Mouse (Mus musculus) liver, embryonic 14.5 days (tissue): ENCODE results near the gene Gclm. TPM values are rescaled to one million over a fixed set of nuclear protein-coding genes. Genes with fewer than 3 reads are reported as not detected.
"Not testable (repeated sequence)": the region's sequence is repeated elsewhere in the genome, so short reads cannot be mapped to it uniquely, and the experiment has no call there.

Experiments used
- ATAC-seq: fragments of 200-750 bp; cut with Nextera tagmentation; 2 replicates; pipeline ENCODE4 v1.8.0; 2017; ENCODE audit warnings: moderate number of reproducible peaks, mild to moderate bottlenecking, moderate library complexity; ENCODE audit not compliant: insufficient read depth
- DNase-seq, 3 experiments: peaks; one replicate each; pipeline ENCODE4 v3.0.0-alpha.2; 2012 to 2013; ENCODE audit warnings: low read depth in 3 of 3, low spot score in 3 of 3
- H3K27ac ChIP-seq: fragments of 300-500 bp; sonication (generic); 2 replicates; pipeline ENCODE4 v1.5.1; 2014; ENCODE audit warnings: moderate library complexity, mild to moderate bottlenecking, control low read depth, inconsistent platforms
- H3K27me3 ChIP-seq: fragments of 300-500 bp; sonication (generic); 2 replicates; pipeline ENCODE4 v1.6.1; 2014; ENCODE audit warnings: mild to moderate bottlenecking, low read length, moderate library complexity; ENCODE audit not compliant: control insufficient read depth, insufficient read depth
- H3K36me3 ChIP-seq: fragments of 300-500 bp; sonication (generic); replicated peaks from 2 replicates; pipeline ENCODE4 v1.6.1; 2014; ENCODE audit warnings: low read depth; ENCODE audit not compliant: control insufficient read depth, insufficient read depth
- H3K4me1 ChIP-seq, 2 experiments: fragments of 200-500 bp in 1 of 2; fragments of 300-500 bp in 1 of 2; sonication (generic) in 1 of 2; replicated peaks; 2 replicates each; pipeline ENCODE4 v1.6.1; 2012 to 2014; ENCODE audit warnings: antibody characterized with exemption in 1 of 2, inconsistent platforms in 1 of 2, low read length in 1 of 2; ENCODE audit not compliant: control insufficient read depth in 2 of 2, insufficient read depth in 2 of 2
- H3K4me2 ChIP-seq: fragments of 300-500 bp; sonication (generic); 2 replicates; pipeline ENCODE4 v1.6.1; 2014; ENCODE audit warnings: low read depth, mild to moderate bottlenecking, control low read depth, moderate library complexity
- H3K4me3 ChIP-seq, 2 experiments: fragments of 200-500 bp in 1 of 2; fragments of 300-500 bp in 1 of 2; sonication (generic) in 1 of 2; 2 replicates each; pipeline ENCODE4 v1.5.1; 2012 to 2014; ENCODE audit warnings: low read depth in 2 of 2, low read length in 2 of 2, mild to moderate bottlenecking in 2 of 2, control low read depth in 1 of 2, inconsistent platforms in 1 of 2, moderate library complexity in 1 of 2; ENCODE audit not compliant: insufficient read depth in 1 of 2
- H3K9ac ChIP-seq: fragments of 300-500 bp; sonication (generic); replicated peaks from 2 replicates; pipeline ENCODE4 v1.6.1; 2014; ENCODE audit warnings: mild to moderate bottlenecking, control low read depth, moderate library complexity
- H3K9me3 ChIP-seq: fragments of 300-500 bp; sonication (generic); 2 replicates; pipeline ENCODE4 v1.6.1; 2016; ENCODE audit warnings: low read length, mixed read lengths; ENCODE audit not compliant: control insufficient read depth
- CTCF ChIP-seq: IDR thresholded peaks from 2 replicates; pipeline ENCODE4 v1.5.1; 2016; ENCODE audit warnings: antibody characterized with exemption, low read depth, control low read depth
- EP300 ChIP-seq: IDR thresholded peaks from 2 replicates; pipeline ENCODE4 v1.6.1; 2016; ENCODE audit warnings: antibody characterized with exemption, low read depth
- WGBS: fragments of 180-500 bp; shearing (Covaris S2); extraction: QIAGEN DNeasy Blood & Tissue Kit; methylation state at CpG from one replicate; pipeline ENCODE4 v1.1.7; 2014; ENCODE audit not compliant: insufficient replicate concordance; 5-methylcytosine and 5-hydroxymethylcytosine counted together
- polyA plus RNA-seq, 2 experiments: library from polyadenylated mRNA; depleted of rRNA in 1 of 2; stranded (reverse) in 1 of 2; unstranded in 1 of 2; fragments of >200 nt; fragmentation: Nextera tagmentation in 1 of 2; extraction: Ambion mirVana in 1 of 2; gene quantifications; 2 replicates each; pipeline versions ENCODE4 v1.2.1 to v1.2.3; 2012 to 2014

Gene Gclm
- polyA plus RNA-seq, 2 experiments = 140 to 360 TPM

- Histone ChIP-seq H3K4me1 (peaks cover 31 to 51% of the 10 kb centered on the region in 2 experiments), H3K4me2 (peak overlapping the region; percentile 80), H3K27ac (peak overlapping the region; percentile 100), H3K9ac (peak overlapping the region; percentile 100), H3K4me3 (peak overlapping the region; percentile 69 to 99), H3K36me3 (peaks cover 30% of the 10 kb centered on the region), H3K9me3 (no peaks in the 10 kb centered on the region), H3K27me3 (no peaks in the 10 kb centered on the region)
- peak; percentile 66 for ATAC-seq
- TF ChIP-seq EP300 (peak; percentile 73), CTCF (no peak)
- DNase-seq = peak; percentile 73 to 79 (median 76)
- 10% methylated on average over 12 of the region's 12 CpGs for WGBS
Measured at GRCm38 (mm10) chr3:122246986-122247767, 1.8 kb downstream of the Gclm start.

DNA sequence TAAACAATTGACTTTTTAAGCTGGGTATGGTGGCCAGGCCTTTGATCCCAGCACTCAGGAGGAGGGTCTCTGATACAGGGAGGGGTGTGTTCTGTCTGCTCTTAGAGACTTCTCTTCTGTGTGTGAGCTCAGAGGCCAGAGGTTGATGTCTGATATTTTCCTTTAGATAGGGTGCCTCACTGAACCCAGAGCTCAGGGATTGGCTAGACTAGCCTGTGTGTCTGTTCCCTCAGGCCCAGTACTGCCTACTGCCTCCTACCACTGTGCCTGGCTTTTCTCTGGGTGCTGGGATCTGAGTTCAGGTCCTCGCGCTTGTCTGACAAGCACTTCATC is 2.4 kb downstream of the Gclm start:
- Histone ChIP-seq H3K4me2 (peak overlapping the region; percentile 80), H3K4me3 (peak overlapping the region; percentile 69 to 99), H3K9ac (peak overlapping the region; percentile 100), H3K27me3 (no peaks in the 10 kb centered on the region), H3K36me3 (peaks cover 30% of the 10 kb centered on the region), H3K4me1 (peaks cover 28 to 50% of the 10 kb centered on the region in 2 experiments), H3K27ac (peak overlapping the region; percentile 100), H3K9me3 (no peaks in the 10 kb centered on the region)
- ATAC-seq (peak; percentile 63), DNase-seq (peak; percentile 60 to 74 (median 71))
- TF ChIP-seq EP300 (no peak), CTCF (peak; percentile 22)
- WGBS = 66% methylated on average over 2 of the region's 2 CpGs

DNA sequence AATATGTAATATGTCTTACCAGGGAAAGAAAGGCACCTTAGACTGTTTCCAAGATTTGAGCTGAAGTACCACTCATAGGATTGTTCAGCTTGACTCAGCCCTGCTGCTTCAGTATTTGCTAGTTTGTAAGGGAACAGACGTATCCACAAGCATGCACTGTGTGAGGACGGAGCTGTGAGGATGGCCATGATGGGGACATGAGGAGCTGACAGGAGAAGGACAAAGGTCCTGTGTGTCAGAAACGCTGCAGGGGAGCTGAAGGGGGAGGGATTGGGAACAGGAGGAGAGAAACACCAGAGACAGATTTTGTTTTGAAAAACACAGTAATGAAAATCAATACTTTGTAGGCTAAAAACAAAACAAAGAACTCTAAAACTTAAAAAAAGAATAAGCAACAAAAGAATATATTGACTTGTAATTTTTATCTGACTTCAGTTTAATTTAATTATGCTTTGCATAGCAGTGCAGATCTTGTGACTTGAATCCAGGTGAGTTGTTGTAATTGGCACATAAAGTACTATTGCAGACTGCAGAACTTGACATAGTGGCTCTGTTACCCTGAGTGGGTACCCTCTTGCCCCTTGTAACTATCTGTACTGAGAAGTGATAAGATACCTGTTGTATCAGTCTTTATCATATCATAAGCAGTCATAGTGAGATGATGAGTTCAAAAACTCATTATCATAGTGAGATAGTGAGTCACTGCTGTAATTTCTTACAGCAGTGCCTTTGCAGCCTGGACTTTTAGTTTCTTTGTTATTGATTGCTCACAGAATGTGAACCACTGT is 7.3 kb downstream of the Gclm start:
- no peak overlapping the region for H3K4me3 ChIP-seq
- no peak overlapping the region for H3K27ac ChIP-seq
- H3K27me3 ChIP-seq = no peaks in the 10 kb centered on the region
- WGBS = 60% methylated on average over 3 of the region's 3 CpGs
- H3K4me2 ChIP-seq = no peak overlapping the region
- H3K4me1 ChIP-seq = peaks cover 11 to 31% of the 10 kb centered on the region in 2 experiments
- no peak overlapping the region for H3K9ac ChIP-seq
- no peak for ATAC-seq
- H3K36me3 ChIP-seq = peaks cover 60% of the 10 kb centered on the region
- H3K9me3 ChIP-seq = no peaks in the 10 kb centered on the region
- no peak for DNase-seq
- no peak for TF ChIP-seq EP300
- no peak for TF ChIP-seq CTCF

GRCm38 (mm10) chr3:122254050-122254449 is 8.7 kb downstream of the Gclm start:
- not testable (repeated sequence) for H3K27ac ChIP-seq, H3K9me3 ChIP-seq, H3K4me3 ChIP-seq, DNase-seq, H3K9ac ChIP-seq, ATAC-seq, H3K27me3 ChIP-seq, H3K4me2 ChIP-seq
- WGBS = 90% methylated on average over 7 of the region's 7 CpGs
- Histone ChIP-seq H3K4me1 (peaks cover 6 to 24% of the 10 kb centered on the region in 2 experiments), H3K36me3 (peaks cover 71% of the 10 kb centered on the region)

DNA sequence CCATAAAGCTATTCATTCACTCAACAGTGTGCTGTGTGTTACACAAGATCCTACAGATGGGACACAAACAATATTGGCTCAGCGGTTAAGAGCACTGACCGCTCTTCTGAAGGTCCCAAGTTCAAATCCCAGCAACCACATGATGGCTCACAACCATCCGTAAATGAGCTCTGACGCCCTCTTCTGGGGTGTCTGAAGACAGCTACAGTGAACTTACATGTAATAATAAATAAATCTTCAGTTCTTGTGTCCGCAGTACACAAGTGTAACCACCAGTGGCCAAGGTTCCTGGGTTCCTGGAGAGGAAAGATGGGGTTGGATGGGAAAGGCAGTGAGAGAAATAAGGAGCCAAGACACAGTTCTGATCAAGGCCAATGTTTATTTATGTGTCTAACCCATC is 24.6 kb downstream of the Gclm start:
- WGBS = 72% methylated on average over 5 of the region's 5 CpGs
- no peak for ATAC-seq

GRCm38 (mm10) chr3:122272565-122272964 is 27.2 kb downstream of the Gclm start:
- H3K4me3 ChIP-seq, H3K4me2 ChIP-seq, ATAC-seq, H3K27ac ChIP-seq, H3K9me3 ChIP-seq, H3K27me3 ChIP-seq, H3K9ac ChIP-seq, DNase-seq: not testable (repeated sequence)
- peaks cover 12 to 23% of the 10 kb centered on the region in 2 experiments for H3K4me1 ChIP-seq
- H3K36me3 ChIP-seq = peaks cover 38% of the 10 kb centered on the region
- 67% methylated on average over 1 of the region's 1 CpGs for WGBS

More for the DNA sequence above, 24.6 kb downstream of the Gclm start:
- Histone ChIP-seq H3K9ac (no peak overlapping the region), H3K4me3 (no peak overlapping the region), H3K27me3 (no peaks in the 10 kb centered on the region), H3K4me1 (peaks cover 3 to 10% of the 10 kb centered on the region in 2 experiments), H3K4me2 (no peak overlapping the region), H3K36me3 (peaks cover 34% of the 10 kb centered on the region), H3K9me3 (no peaks in the 10 kb centered on the region), H3K27ac (no peak overlapping the region)
- TF ChIP-seq EP300 (no peak), CTCF (peak; percentile 57)
- no peak for DNase-seq
